Mouse (Mus musculus) liver, embryonic 18 days (tissue): ENCODE measurements around the gene Ntsr2. TPM values are rescaled to one million over a fixed set of nuclear protein-coding genes. Genes with fewer than 3 reads are reported as not detected.

Experiments
- polyA plus RNA-seq: library from polyadenylated mRNA; depleted of rRNA; stranded (reverse); fragments of >200 nt; gene quantifications from 2 replicates; pipeline ENCODE4 v1.2.3, GENCODE M21; 2012; rRNA removed

Gene Ntsr2
- polyA plus RNA-seq = not detected in 2 replicates

DNA sequence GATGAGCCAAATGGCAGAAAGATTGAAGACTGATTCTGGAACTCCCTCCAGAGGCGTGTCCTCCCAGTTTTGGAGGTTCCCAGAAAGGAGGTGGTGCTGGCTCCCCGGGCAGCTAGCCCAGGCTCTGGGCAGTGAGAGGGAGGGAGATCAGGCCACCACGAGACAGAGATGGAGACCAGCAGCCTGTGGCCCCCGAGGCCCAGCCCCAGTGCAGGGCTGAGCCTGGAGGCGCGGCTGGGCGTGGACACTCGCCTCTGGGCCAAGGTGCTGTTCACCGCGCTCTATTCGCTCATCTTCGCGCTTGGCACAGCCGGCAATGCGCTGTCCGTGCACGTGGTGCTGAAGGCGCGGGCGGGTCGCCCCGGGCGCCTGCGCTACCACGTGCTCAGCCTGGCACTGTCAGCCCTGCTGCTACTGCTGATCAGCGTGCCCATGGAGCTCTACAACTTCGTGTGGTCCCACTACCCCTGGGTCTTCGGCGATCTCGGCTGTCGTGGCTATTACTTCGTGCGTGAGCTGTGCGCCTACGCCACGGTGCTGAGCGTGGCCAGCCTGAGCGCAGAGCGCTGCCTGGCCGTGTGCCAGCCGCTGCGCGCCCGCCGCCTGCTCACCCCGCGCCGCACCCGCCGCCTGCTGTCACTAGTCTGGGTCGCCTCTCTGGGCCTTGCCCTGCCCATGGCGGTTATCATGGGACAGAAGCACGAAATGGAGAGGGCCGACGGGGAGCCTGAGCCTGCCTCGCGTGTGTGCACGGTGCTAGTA, at the start of gene Ntsr2:
Gene Ntsr2, plus strand, starts transcription at position 51 of the 762 bp plus-strand sequence.

DNA sequence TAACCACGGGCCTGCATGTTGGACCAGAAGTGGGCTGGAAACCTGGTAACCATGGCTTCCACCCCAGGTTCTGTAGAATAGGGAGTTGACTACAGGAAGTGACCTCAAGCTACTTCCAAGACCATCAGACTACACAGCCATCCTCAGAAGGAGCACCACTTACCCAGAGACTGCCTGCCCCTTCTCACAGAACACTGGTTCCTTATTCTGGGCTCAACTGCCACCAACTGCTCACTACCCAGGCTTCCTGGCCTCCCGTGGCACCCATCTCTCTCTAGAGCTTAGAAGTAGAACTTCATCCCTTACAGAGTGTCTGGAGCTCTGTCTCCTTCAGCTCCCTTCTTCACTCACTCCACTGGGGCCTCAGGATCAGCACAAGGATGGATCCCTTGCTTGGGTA, 42.2 kb upstream of the Ntsr2 start, which contains the start of gene Lpin1:
Gene Lpin1, minus strand, starts transcription at position 31 of the 400 bp plus-strand sequence.

Other genes starting within 250 kb of the Ntsr2 start
- gene Lpin1, start 42.4 kb upstream of the Ntsr2 start, polyA plus RNA-seq = 35.8 and 46.6 TPM in 2 replicates
- 0.50 and 0.70 TPM in 2 replicates for gene Greb1, start 147.5 kb downstream of the Ntsr2 start, polyA plus RNA-seq
- 12.0 and 12.3 TPM in 2 replicates for gene E2f6, start 157.6 kb downstream of the Ntsr2 start, polyA plus RNA-seq
- 5.6 and 6.8 TPM in 2 replicates for gene Rock2, start 241.5 kb downstream of the Ntsr2 start, polyA plus RNA-seq